Mouse (Mus musculus) erythroblast, embryonic 14.5 days (primary cell): ENCODE data around the gene Sst.

Experiments used
- GATA1 ChIP-seq: IDR thresholded peaks from 2 replicates; pipeline ENCODE4 v1.6.1; 2012; ENCODE audit warnings: low read length, inconsistent platforms, mixed read lengths
- TAL1 ChIP-seq: IDR thresholded peaks from 3 replicates; pipeline ENCODE4 v1.6.1; 2012; ENCODE audit warnings: low read length, inconsistent platforms, mixed read lengths

DNA sequence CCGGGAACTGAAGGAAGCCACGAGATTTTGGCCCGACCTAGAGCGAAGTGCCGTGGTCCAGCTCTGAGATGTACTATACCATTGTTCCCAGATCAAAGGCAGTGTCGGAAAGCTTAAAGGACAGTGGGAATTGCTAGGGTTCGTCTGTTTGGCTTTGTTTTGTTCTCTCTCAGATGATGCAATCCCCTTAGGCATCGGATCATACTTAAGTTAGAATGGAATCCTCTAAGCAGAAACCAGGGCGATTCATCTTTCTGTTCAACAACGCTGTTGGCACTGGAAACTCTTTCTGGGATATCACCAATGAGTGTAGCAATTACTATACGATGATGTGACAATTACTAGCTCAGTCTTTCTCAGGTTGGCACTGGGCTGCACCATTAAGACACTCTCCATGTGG is 41.5 kb upstream of the Sst start, which contains the start of gene Rtp2:
- TF ChIP-seq GATA1 (no peak), TAL1 (no peak)
